8 mouse cellular contexts compared by ENCODE assay signal in the genomic region with DNA sequence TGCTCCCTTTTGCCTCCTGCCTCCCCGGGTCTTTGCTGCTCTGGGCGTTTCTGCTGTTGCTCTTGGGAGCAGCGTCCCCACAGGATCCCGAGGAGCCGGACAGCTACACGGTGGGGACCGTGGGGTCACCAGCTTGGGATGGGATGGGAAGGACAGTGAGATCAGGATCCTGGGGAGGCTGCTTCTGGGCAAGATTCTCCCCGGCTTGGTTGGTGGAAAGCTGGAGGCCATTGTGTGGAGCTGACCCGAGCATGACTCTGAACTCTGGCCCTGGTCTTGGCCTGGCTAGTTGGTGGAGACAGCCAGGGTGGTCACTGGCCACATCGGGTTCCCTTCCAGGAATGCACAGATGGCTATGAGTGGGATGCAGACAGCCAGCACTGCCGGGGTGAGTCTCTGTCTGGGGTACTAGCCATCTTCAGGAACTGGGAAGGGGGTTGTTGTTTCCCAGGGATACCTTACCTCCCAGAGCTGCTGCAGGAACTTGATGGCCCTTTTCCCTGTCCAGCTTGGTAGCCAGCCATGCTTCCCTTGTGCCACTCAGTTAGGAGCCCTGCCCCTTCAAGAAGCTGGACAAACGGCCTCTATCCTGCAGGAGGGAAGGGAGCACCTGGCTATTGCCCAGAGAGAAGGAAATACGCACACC. TPM values are rescaled to one million over a fixed set of nuclear protein-coding genes. Genes with fewer than 3 reads are reported as not detected.
DNase-seq lines count a peak whose midpoint lies in the region; ATAC-seq lines count a peak whose summit lies in the region.

No protein-coding gene starts in this region.

- H3K36me3 ChIP-seq in kidney, embryonic 15.5 days, result peaks cover 42% of the 10 kb centered on the region
- peaks cover 34% of the 10 kb centered on the region for H3K36me3 ChIP-seq in heart, embryonic 14.5 days (ENCODE audit: control insufficient read depth, insufficient read depth, low read length)
- H3K36me3 ChIP-seq in liver, embryonic 16.5 days (ENCODE audit: control insufficient read depth, insufficient read depth), result no peaks in the 10 kb centered on the region

- H3K9me3 ChIP-seq in kidney, embryonic 15.5 days (replicated peaks), result no peaks in the 10 kb centered on the region
- H3K9me3 ChIP-seq in heart, embryonic 14.5 days (ENCODE audit: control insufficient read depth, low read length), result no peaks in the 10 kb centered on the region
- H3K9me3 ChIP-seq in liver, embryonic 16.5 days (replicated peaks; ENCODE audit: control insufficient read depth, low read length), result no peaks in the 10 kb centered on the region

- ATAC-seq in kidney, embryonic 15.5 days (replicated peaks; ENCODE audit: low FRiP score), result 0 out of 2 replicates have a peak, but pooled peaks have one; percentile 7
- peak; percentile 2; the same call in 1 of the 2 replicates for ATAC-seq in heart, embryonic 14.5 days (ENCODE audit: insufficient number of reproducible peaks, insufficient read depth, low FRiP score, low read depth)
- ATAC-seq in liver, embryonic 16.5 days (ENCODE audit: low read depth), result no peak; the same call in 1 of the 2 replicates

- 12% methylated on average over 13 of the region's 13 CpGs for WGBS in kidney, embryonic 15.5 days
- 20% methylated on average over 13 of the region's 13 CpGs for WGBS in heart, embryonic 14.5 days
- WGBS in liver, embryonic 16.5 days (ENCODE audit: insufficient replicate concordance), result 40% methylated on average over 13 of the region's 13 CpGs

- no peak for DNase-seq in kidney, adult 18-20 months
- no peak for DNase-seq in adrenal gland, adult 2 months
- no peak for DNase-seq in ovary, adult 18-20 months (ENCODE audit: low spot score)
- no peak for DNase-seq in left cerebral cortex, postnatal 10 days (ENCODE audit: extremely low spot score in 1 of 2, low spot score in 2 of 2)

- no peaks in the 10 kb centered on the region for H3K27me3 ChIP-seq in kidney, embryonic 15.5 days
- no peaks in the 10 kb centered on the region for H3K27me3 ChIP-seq in heart, embryonic 14.5 days (ENCODE audit: control insufficient read depth, insufficient read depth, low read length)
- H3K27me3 ChIP-seq in liver, embryonic 16.5 days (ENCODE audit: control insufficient read depth, insufficient read depth, low read depth, low read length), result peaks cover 31% of the 10 kb centered on the region

- H3K9ac ChIP-seq in kidney, embryonic 15.5 days, result peak overlapping the region; percentile 73
- H3K9ac ChIP-seq in heart, embryonic 14.5 days (ENCODE audit: low read length), result peak overlapping the region; percentile 85
- peak overlapping the region; percentile 15; the same call in 1 of the 2 replicates for H3K9ac ChIP-seq in liver, embryonic 16.5 days (ENCODE audit: low read depth, low read length)

- peaks cover 44% of the 10 kb centered on the region for H3K4me1 ChIP-seq in kidney, embryonic 15.5 days
- H3K4me1 ChIP-seq in brown adipose tissue, adult 24 weeks (ENCODE audit: control insufficient read depth, insufficient read depth, insufficient read length, low read length), result no peaks in the 10 kb centered on the region
- H3K4me1 ChIP-seq in heart, embryonic 14.5 days (ENCODE audit: control insufficient read depth in 2 of 2, insufficient read depth in 2 of 2, low read length in 2 of 2), result peaks cover 7 to 18% of the 10 kb centered on the region in 2 experiments; a peak in 3 of 4 replicates
- H3K4me1 ChIP-seq in liver, embryonic 16.5 days (ENCODE audit: control insufficient read depth, low read depth, low read length), result peaks cover 8% of the 10 kb centered on the region

- peak overlapping the region; percentile 93 for H3K27ac ChIP-seq in kidney, embryonic 15.5 days
- H3K27ac ChIP-seq in brown adipose tissue, adult 24 weeks (replicated peaks; ENCODE audit: low read depth, low read length), result peak overlapping the region; percentile 19; the same call in 1 of the 2 replicates
- H3K27ac ChIP-seq in heart, embryonic 14.5 days (replicated peaks in 1 of 2; ENCODE audit: control insufficient read depth in 1 of 2, insufficient read depth in 1 of 2, low read depth in 2 of 2, low read length in 2 of 2), result peak overlapping the region; percentile 67 to 83
- H3K27ac ChIP-seq in liver, embryonic 16.5 days (ENCODE audit: low read length), result no peak overlapping the region

- H3K4me2 ChIP-seq in kidney, embryonic 15.5 days, result peak overlapping the region; percentile 93
- peak overlapping the region; percentile 92 for H3K4me2 ChIP-seq in heart, embryonic 14.5 days (ENCODE audit: low read length)
- peak overlapping the region; percentile 69 for H3K4me2 ChIP-seq in liver, embryonic 16.5 days (ENCODE audit: low read depth, low read length)

- intact Hi-C loops in left cerebral cortex, postnatal 10 days (cut with DNase I), result no loop called here

- peak overlapping the region; percentile 69 for H3K4me3 ChIP-seq in kidney, embryonic 15.5 days (replicated peaks)
- peak overlapping the region; percentile 53 for H3K4me3 ChIP-seq in brown adipose tissue, adult 24 weeks (ENCODE audit: insufficient read depth, low read depth, low read length)
- H3K4me3 ChIP-seq in heart, embryonic 14.5 days (ENCODE audit: control insufficient read depth in 1 of 2, insufficient read depth in 1 of 2, low read depth in 1 of 2, low read length in 2 of 2), result peak overlapping the region; percentile 68 to 69
- H3K4me3 ChIP-seq in liver, embryonic 16.5 days (ENCODE audit: low read depth, low read length), result peak overlapping the region; percentile 54

RNA-seq across cellular contexts. Expression of a gene that starts 1.4 kb away (rescaled TPM):
- polyA plus RNA-seq in kidney, embryonic 15.5 days (2015; fragmentation: Nextera tagmentation; extraction: Ambion mirVana), result 156 and 179 TPM in 2 replicates
- 10.1 and 16.1 TPM in 2 replicates for polyA plus RNA-seq in brown adipose tissue, adult 24 weeks (2012; ENCODE audit: insufficient read depth, insufficient read length, missing spikeins)
- 60.8 and 68.9 TPM in 2 replicates for polyA plus RNA-seq in heart, embryonic 14.5 days (2014; fragmentation: Nextera tagmentation; extraction: Ambion mirVana)
- 13.5 and 15.8 TPM in 2 replicates for polyA plus RNA-seq in liver, embryonic 16.5 days (2015; fragmentation: Nextera tagmentation; extraction: Ambion mirVana)
- total RNA-seq in adrenal gland, adult 2 months (2021), result 100 to 1,000 TPM in 1 of 2 experiments, 10 to 100 TPM in 1; 49.7 to 107 TPM
- polyA plus RNA-seq in adrenal gland, adult 2 months (2012; rRNA removed), result 112 and 116 TPM in 2 replicates
- 10 to 100 TPM; 18.3 to 18.6 TPM for total RNA-seq in left cerebral cortex, postnatal 10 days (2021)

RNA-seq across cellular contexts. Expression of a gene that starts 6.9 kb away (rescaled TPM):
- polyA plus RNA-seq in kidney, embryonic 15.5 days (2015; fragmentation: Nextera tagmentation; extraction: Ambion mirVana), result 1.1 and 1.5 TPM in 2 replicates
- not detected in 2 replicates for polyA plus RNA-seq in brown adipose tissue, adult 24 weeks (2012; ENCODE audit: insufficient read depth, insufficient read length, missing spikeins)
- polyA plus RNA-seq in heart, embryonic 14.5 days (2014; fragmentation: Nextera tagmentation; extraction: Ambion mirVana), result 0.84 and 1.4 TPM in 2 replicates
- polyA plus RNA-seq in liver, embryonic 16.5 days (2015; fragmentation: Nextera tagmentation; extraction: Ambion mirVana), result 0.36 and 0.58 TPM in 2 replicates
- total RNA-seq in adrenal gland, adult 2 months (2021), result under 1 TPM; 0.75 to 0.79 TPM
- polyA plus RNA-seq in adrenal gland, adult 2 months (2012; rRNA removed), result 0.71 and 1.1 TPM in 2 replicates
- total RNA-seq in left cerebral cortex, postnatal 10 days (2021), result 1 to 10 TPM; 2.5 to 4.9 TPM

RNA-seq across cellular contexts. Expression of a gene that starts 13.0 kb away (rescaled TPM):
- 37.0 and 47.4 TPM in 2 replicates for polyA plus RNA-seq in kidney, embryonic 15.5 days (2015; fragmentation: Nextera tagmentation; extraction: Ambion mirVana)
- 14.8 and 25.2 TPM in 2 replicates for polyA plus RNA-seq in brown adipose tissue, adult 24 weeks (2012; ENCODE audit: insufficient read depth, insufficient read length, missing spikeins)
- polyA plus RNA-seq in heart, embryonic 14.5 days (2014; fragmentation: Nextera tagmentation; extraction: Ambion mirVana), result 36.6 and 37.5 TPM in 2 replicates
- polyA plus RNA-seq in liver, embryonic 16.5 days (2015; fragmentation: Nextera tagmentation; extraction: Ambion mirVana), result 12.7 and 15.6 TPM in 2 replicates
- 10 to 100 TPM; 23.2 to 24.9 TPM for total RNA-seq in adrenal gland, adult 2 months (2021)
- polyA plus RNA-seq in adrenal gland, adult 2 months (2012; rRNA removed), result 39.5 and 45.7 TPM in 2 replicates
- 10 to 100 TPM; 32.2 to 33.3 TPM for total RNA-seq in left cerebral cortex, postnatal 10 days (2021)

RNA-seq across cellular contexts. Expression of a gene that starts 14.8 kb away (rescaled TPM):
- polyA plus RNA-seq in kidney, embryonic 15.5 days (2015; fragmentation: Nextera tagmentation; extraction: Ambion mirVana), result 119 and 128 TPM in 2 replicates
- polyA plus RNA-seq in brown adipose tissue, adult 24 weeks (2012; ENCODE audit: insufficient read depth, insufficient read length, missing spikeins), result 34.8 and 44.0 TPM in 2 replicates
- 101 and 120 TPM in 2 replicates for polyA plus RNA-seq in heart, embryonic 14.5 days (2014; fragmentation: Nextera tagmentation; extraction: Ambion mirVana)
- 25.9 and 27.2 TPM in 2 replicates for polyA plus RNA-seq in liver, embryonic 16.5 days (2015; fragmentation: Nextera tagmentation; extraction: Ambion mirVana)
- 10 to 100 TPM; 85.1 to 94.8 TPM for total RNA-seq in adrenal gland, adult 2 months (2021)
- polyA plus RNA-seq in adrenal gland, adult 2 months (2012; rRNA removed), result 89.9 and 95.9 TPM in 2 replicates
- 10 to 100 TPM; 89.9 to 90.4 TPM for total RNA-seq in left cerebral cortex, postnatal 10 days (2021)

RNA-seq across cellular contexts. Expression of a gene that starts 15.1 kb away (rescaled TPM):
- polyA plus RNA-seq in kidney, embryonic 15.5 days (2015; fragmentation: Nextera tagmentation; extraction: Ambion mirVana), result 2,798 and 2,930 TPM in 2 replicates
- 324 and 390 TPM in 2 replicates for polyA plus RNA-seq in brown adipose tissue, adult 24 weeks (2012; ENCODE audit: insufficient read depth, insufficient read length, missing spikeins)
- polyA plus RNA-seq in heart, embryonic 14.5 days (2014; fragmentation: Nextera tagmentation; extraction: Ambion mirVana), result 1,876 and 1,886 TPM in 2 replicates
- 930 and 955 TPM in 2 replicates for polyA plus RNA-seq in liver, embryonic 16.5 days (2015; fragmentation: Nextera tagmentation; extraction: Ambion mirVana)
- total RNA-seq in adrenal gland, adult 2 months (2021), result 100 to 1,000 TPM; 732 to 783 TPM
- 308 and 311 TPM in 2 replicates for polyA plus RNA-seq in adrenal gland, adult 2 months (2012; rRNA removed)
- total RNA-seq in left cerebral cortex, postnatal 10 days (2021), result 1,000 to 10,000 TPM; 1,943 to 1,967 TPM

Comparison
In these comparisons a context has a peak if more than half of its experiments do, and no peak if none do; other contexts are left out.
1. H3K9ac ChIP-seq: peak in every context shown above with its lines; median percentile 85 in heart, embryonic 14.5 days; 73 in kidney, embryonic 15.5 days; 15 in liver, embryonic 16.5 days.